Mouse (Mus musculus) gastrocnemius, postnatal 4 days (tissue): ENCODE measurements at regions not wholly inside any gene's neighbourhood (a gene's known extent, or its start where the extent isn't known, plus 50 kb on each side); places are given as distances from the start of the nearest gene placed in this dataset.

ENCODE experiments used
- DNase-seq, 2 experiments: peaks; one replicate each; pipeline ENCODE4 v3.0.0; 2021 to 2022; ENCODE audit warnings: low spot score in 2 of 2, mixed read lengths in 2 of 2

GRCm38 (mm10) chr13:6252100-6252499 lies 295.8 kb upstream of the Pitrm1 start:
- DNase-seq: no peak

GRCm38 (mm10) chr13:6255303-6255702 lies 292.6 kb upstream of the Pitrm1 start:
- DNase-seq: no peak

GRCm38 (mm10) chr13:6255728-6256496 lies 292.0 kb upstream of the Pitrm1 start:
- no peak for DNase-seq

GRCm38 (mm10) chr13:6258456-6258855 lies 289.5 kb upstream of the Pitrm1 start:
- no peak for DNase-seq

GRCm38 (mm10) chr13:6260321-6260865 lies 287.6 kb upstream of the Pitrm1 start:
- DNase-seq: no peak

- no peak for DNase-seq
Observed at GRCm38 (mm10) chr13:6261458-6261857, 286.5 kb upstream of the Pitrm1 start.

GRCm38 (mm10) chr13:6270546-6270945 lies 277.4 kb upstream of the Pitrm1 start:
- DNase-seq: no peak

- no peak for DNase-seq
Observed at GRCm38 (mm10) chr13:6272932-6273331, 275.0 kb upstream of the Pitrm1 start.

- no peak for DNase-seq
Observed at GRCm38 (mm10) chr13:6280073-6280472, 267.9 kb upstream of the Pitrm1 start.

- no peak for DNase-seq
Observed at GRCm38 (mm10) chr13:6288109-6288508, 259.8 kb upstream of the Pitrm1 start.

- no peak for DNase-seq
Observed at GRCm38 (mm10) chr13:6292098-6292497, 255.9 kb upstream of the Pitrm1 start.

GRCm38 (mm10) chr13:6305718-6306117 lies 242.2 kb upstream of the Pitrm1 start:
- DNase-seq: no peak

GRCm38 (mm10) chr13:6306616-6306988 lies 241.3 kb upstream of the Pitrm1 start:
- DNase-seq: no peak

GRCm38 (mm10) chr13:6306989-6307917 lies 240.7 kb upstream of the Pitrm1 start:
- no peak for DNase-seq

- DNase-seq: no peak
Observed at GRCm38 (mm10) chr13:6316201-6316600, 231.7 kb upstream of the Pitrm1 start.

- no peak for DNase-seq
Observed at GRCm38 (mm10) chr13:6323948-6324347, 224.0 kb upstream of the Pitrm1 start.

- DNase-seq: no peak
Observed at GRCm38 (mm10) chr13:6330320-6330950, 217.5 kb upstream of the Pitrm1 start.

- peak in 1 of 2 experiments; percentile 8 for DNase-seq
Observed at GRCm38 (mm10) chr13:6340157-6340556, 207.8 kb upstream of the Pitrm1 start.

- DNase-seq: no peak
Observed at GRCm38 (mm10) chr13:6341102-6341737, 206.7 kb upstream of the Pitrm1 start.

GRCm38 (mm10) chr13:6365169-6365568 lies 182.8 kb upstream of the Pitrm1 start:
- no peak for DNase-seq

- DNase-seq: no peak
Observed at GRCm38 (mm10) chr13:6367661-6368060, 180.3 kb upstream of the Pitrm1 start.
